Mouse (Mus musculus) midbrain, embryonic 14.5 days (tissue): Measurements from ENCODE around the gene Atp8a2. TPM values are rescaled to one million over a fixed set of nuclear protein-coding genes. Genes with fewer than 3 reads are reported as not detected.
"Not testable (repeated sequence)": the region's sequence is repeated elsewhere in the genome, so short reads cannot be mapped to it uniquely, and the experiment has no call there.

ENCODE experiments used
- ATAC-seq: fragments of 200-750 bp; cut with Nextera tagmentation; 2 replicates; pipeline ENCODE4 v1.8.0; 2017; ENCODE audit warnings: moderate number of reproducible peaks, moderate library complexity; ENCODE audit not compliant: low FRiP score, low TSS enrichment
- DNase-seq: peaks from one replicate; pipeline ENCODE4 v3.0.0-alpha.2; 2015
- H3K27ac ChIP-seq: fragments of 300-500 bp; sonication (generic); replicated peaks from 2 replicates; pipeline ENCODE4 v1.5.1; 2014; ENCODE audit warnings: mild to moderate bottlenecking, low read depth, low read length, moderate library complexity
- H3K27me3 ChIP-seq: fragments of 300-500 bp; sonication (generic); 2 replicates; pipeline ENCODE4 v1.6.1; 2014; ENCODE audit warnings: low read length, control low read depth, mixed read lengths; ENCODE audit not compliant: control insufficient read depth, insufficient read depth
- H3K36me3 ChIP-seq: fragments of 300-500 bp; sonication (generic); 2 replicates; pipeline ENCODE4 v1.6.1; 2014; ENCODE audit warnings: low read length, control low read depth; ENCODE audit not compliant: control insufficient read depth, insufficient read depth
- H3K4me1 ChIP-seq: fragments of 300-500 bp; sonication (generic); 2 replicates; pipeline ENCODE4 v1.6.1; 2014; ENCODE audit warnings: mild to moderate bottlenecking, antibody characterized with exemption, low read length, control low read depth; ENCODE audit not compliant: control insufficient read depth, insufficient read depth
- H3K4me2 ChIP-seq: fragments of 300-500 bp; sonication (generic); 2 replicates; pipeline ENCODE4 v1.6.1; 2014; ENCODE audit warnings: mild to moderate bottlenecking, low read length, moderate library complexity
- H3K4me3 ChIP-seq: fragments of 300-500 bp; sonication (generic); replicated peaks from 2 replicates; pipeline ENCODE4 v1.5.1; 2014; ENCODE audit warnings: low read depth, low read length
- H3K9ac ChIP-seq: fragments of 300-500 bp; sonication (generic); replicated peaks from 2 replicates; pipeline ENCODE4 v1.6.1; 2014; ENCODE audit warnings: mild to moderate bottlenecking, low read length, moderate library complexity
- H3K9me3 ChIP-seq: fragments of 300-500 bp; sonication (generic); 2 replicates; pipeline ENCODE4 v1.6.1; 2016; ENCODE audit warnings: low read length, control low read depth, mixed read lengths; ENCODE audit not compliant: control insufficient read depth
- WGBS: fragments of 180-500 bp; shearing (Covaris S2); extraction: QIAGEN DNeasy Blood & Tissue Kit; methylation state at CpG from one replicate; pipeline ENCODE4 v1.1.7; 2014; 5-methylcytosine and 5-hydroxymethylcytosine counted together
- polyA plus RNA-seq: library from polyadenylated mRNA; unstranded; fragments of >200 nt; fragmentation: Nextera tagmentation; extraction: Ambion mirVana; gene quantifications from 2 replicates; pipeline ENCODE4 v1.2.1, GENCODE M21; 2014

Atp8a2 gene
- polyA plus RNA-seq, 1 experiment from 2014 or later: 37.1 TPM

- no peaks in the 10 kb centered on the region for H3K36me3 ChIP-seq
- no peak overlapping the region for H3K4me2 ChIP-seq
- H3K9ac ChIP-seq: no peak overlapping the region
- WGBS: 80% methylated on average over 2 of the region's 2 CpGs
- H3K27me3 ChIP-seq: no peaks in the 10 kb centered on the region
- no peaks in the 10 kb centered on the region; the same call in 1 of the 2 replicates for H3K4me1 ChIP-seq
- ATAC-seq: no peak
- DNase-seq: no peak
- H3K27ac ChIP-seq: no peak overlapping the region
- H3K4me3 ChIP-seq: no peak overlapping the region
- H3K9me3 ChIP-seq: no peaks in the 10 kb centered on the region
Observed at GRCm38 (mm10) chr14:59942199-59942598, 254.8 kb downstream of the Atp8a2 start.

- Histone ChIP-seq H3K4me2 (no peak overlapping the region), H3K36me3 (no peaks in the 10 kb centered on the region), H3K27me3 (no peaks in the 10 kb centered on the region), H3K9me3 (no peaks in the 10 kb centered on the region), H3K4me3 (no peak overlapping the region), H3K4me1 (no peaks in the 10 kb centered on the region), H3K27ac (no peak overlapping the region), H3K9ac (no peak overlapping the region)
- 47% methylated on average over 6 of the region's 6 CpGs for WGBS
- ATAC-seq: no peak
- no peak for DNase-seq
Observed at GRCm38 (mm10) chr14:59932355-59932754, 264.6 kb downstream of the Atp8a2 start.

GRCm38 (mm10) chr14:59931412-59932058 lies 265.4 kb downstream of the Atp8a2 start:
- DNase-seq (no peak), ATAC-seq (no peak)
- H3K4me3 ChIP-seq: no peak overlapping the region
- WGBS: 90% methylated on average over 13 of the region's 13 CpGs
- H3K27me3 ChIP-seq: no peaks in the 10 kb centered on the region
- H3K9ac ChIP-seq: no peak overlapping the region
- no peaks in the 10 kb centered on the region for H3K36me3 ChIP-seq
- no peak overlapping the region for H3K27ac ChIP-seq
- no peaks in the 10 kb centered on the region for H3K9me3 ChIP-seq
- H3K4me1 ChIP-seq: no peaks in the 10 kb centered on the region
- H3K4me2 ChIP-seq: no peak overlapping the region

GRCm38 (mm10) chr14:59929190-59929589 lies 267.8 kb downstream of the Atp8a2 start:
- 84% methylated on average over 1 of the region's 1 CpGs for WGBS
- not testable (repeated sequence) for DNase-seq, H3K4me3 ChIP-seq, H3K27me3 ChIP-seq, H3K9ac ChIP-seq, H3K36me3 ChIP-seq, ATAC-seq, H3K27ac ChIP-seq, H3K9me3 ChIP-seq, H3K4me2 ChIP-seq, H3K4me1 ChIP-seq

- H3K36me3 ChIP-seq: no peaks in the 10 kb centered on the region
- H3K4me3 ChIP-seq: no peak overlapping the region
- H3K9me3 ChIP-seq: no peaks in the 10 kb centered on the region
- H3K4me2 ChIP-seq: no peak overlapping the region
- no peaks in the 10 kb centered on the region for H3K4me1 ChIP-seq
- H3K9ac ChIP-seq: no peak overlapping the region
- no peak for DNase-seq
- no peak overlapping the region for H3K27ac ChIP-seq
- 90% methylated on average over 5 of the region's 5 CpGs for WGBS
- ATAC-seq: no peak
- no peaks in the 10 kb centered on the region for H3K27me3 ChIP-seq
Observed at GRCm38 (mm10) chr14:59928781-59929180, 268.2 kb downstream of the Atp8a2 start.

GRCm38 (mm10) chr14:59927804-59928203 lies 269.2 kb downstream of the Atp8a2 start:
- ATAC-seq (no peak), DNase-seq (no peak)
- no peak overlapping the region for H3K4me3 ChIP-seq
- H3K4me1 ChIP-seq: no peaks in the 10 kb centered on the region
- no peaks in the 10 kb centered on the region for H3K9me3 ChIP-seq
- H3K27me3 ChIP-seq: no peaks in the 10 kb centered on the region
- no peak overlapping the region for H3K27ac ChIP-seq
- no peak overlapping the region for H3K4me2 ChIP-seq
- H3K9ac ChIP-seq: no peak overlapping the region
- 75% methylated on average over 5 of the region's 5 CpGs for WGBS
- H3K36me3 ChIP-seq: no peaks in the 10 kb centered on the region

- no peaks in the 10 kb centered on the region for H3K36me3 ChIP-seq
- no peak overlapping the region for H3K27ac ChIP-seq
- 76% methylated on average over 8 of the region's 8 CpGs for WGBS
- H3K4me1 ChIP-seq: no peaks in the 10 kb centered on the region
- ATAC-seq (no peak), DNase-seq (no peak)
- H3K9ac ChIP-seq: no peak overlapping the region
- H3K4me2 ChIP-seq: no peak overlapping the region
- H3K9me3 ChIP-seq: no peaks in the 10 kb centered on the region
- no peak overlapping the region for H3K4me3 ChIP-seq
- H3K27me3 ChIP-seq: no peaks in the 10 kb centered on the region
Observed at GRCm38 (mm10) chr14:59919865-59920264, 277.1 kb downstream of the Atp8a2 start.

GRCm38 (mm10) chr14:59903484-59904130 lies 293.4 kb downstream of the Atp8a2 start:
- Histone ChIP-seq H3K4me1 (no peaks in the 10 kb centered on the region), H3K27me3 (no peaks in the 10 kb centered on the region), H3K9ac (no peak overlapping the region), H3K4me3 (no peak overlapping the region), H3K36me3 (no peaks in the 10 kb centered on the region), H3K27ac (no peak overlapping the region), H3K4me2 (no peak overlapping the region), H3K9me3 (no peaks in the 10 kb centered on the region)
- WGBS: 85% methylated on average over 7 of the region's 7 CpGs
- no peak for ATAC-seq
- DNase-seq: no peak

GRCm38 (mm10) chr14:59893971-59894370 lies 303.0 kb downstream of the Atp8a2 start:
- H3K36me3 ChIP-seq: no peaks in the 10 kb centered on the region
- H3K9me3 ChIP-seq: no peaks in the 10 kb centered on the region
- H3K27me3 ChIP-seq: no peaks in the 10 kb centered on the region
- 68% methylated on average over 1 of the region's 1 CpGs for WGBS
- ATAC-seq: no peak
- H3K4me1 ChIP-seq: no peaks in the 10 kb centered on the region
- no peak overlapping the region for H3K9ac ChIP-seq
- H3K4me2 ChIP-seq: no peak overlapping the region
- no peak for DNase-seq
- H3K27ac ChIP-seq: no peak overlapping the region
- no peak overlapping the region for H3K4me3 ChIP-seq
